Mouse (Mus musculus): Measurements from ENCODE around the gene Stn1. TPM values are rescaled to one million over a fixed set of nuclear protein-coding genes. Genes with fewer than 3 reads are reported as not detected.

The Stn1 gene
- polyA plus RNA-seq, 1 experiment from 2014 or later, result 30.9 TPM

- H3K9me3 ChIP-seq (ENCODE audit: control insufficient read depth, low read length), result no peaks in the 10 kb centered on the region
- 0 out of 2 replicates have a peak, but pooled peaks cover 5% of the 10 kb centered on the region for H3K4me1 ChIP-seq (replicated peaks; ENCODE audit: control insufficient read depth, insufficient read depth, low read length)
- H3K27ac ChIP-seq, result no peak overlapping the region
- no peak overlapping the region for H3K9ac ChIP-seq
- no peaks in the 10 kb centered on the region for H3K36me3 ChIP-seq (replicated peaks; ENCODE audit: control insufficient read depth, insufficient read depth)
- no peak overlapping the region for H3K4me2 ChIP-seq (replicated peaks)
- no peak overlapping the region for H3K4me3 ChIP-seq (replicated peaks; ENCODE audit: low read length)
- H3K27me3 ChIP-seq (ENCODE audit: control insufficient read depth, insufficient read depth, low read length), result no peaks in the 10 kb centered on the region
- WGBS, result 86% methylated on average over 8 of the region's 8 CpGs
- no peak for ATAC-seq (ENCODE audit: low FRiP score)
- no peak for DNase-seq (ENCODE audit: low spot score)
Observed at GRCm38 (mm10) chr19:47565994-47566393, 28.7 kb upstream of the Stn1 start.

- Histone ChIP-seq H3K9ac (no peak overlapping the region), H3K36me3 (replicated peaks; ENCODE audit: control insufficient read depth, insufficient read depth) (no peaks in the 10 kb centered on the region), H3K27me3 (ENCODE audit: control insufficient read depth, insufficient read depth, low read length) (no peaks in the 10 kb centered on the region), H3K27ac (peak overlapping the region; percentile 16; the same call in 1 of the 2 replicates), H3K4me3 (replicated peaks; ENCODE audit: low read length) (no peak overlapping the region), H3K9me3 (ENCODE audit: control insufficient read depth, low read length) (no peaks in the 10 kb centered on the region), H3K4me2 (replicated peaks) (no peak overlapping the region), H3K4me1 (replicated peaks; ENCODE audit: control insufficient read depth, insufficient read depth, low read length) (0 out of 2 replicates have a peak, but pooled peaks cover 5% of the 10 kb centered on the region)
- ATAC-seq (ENCODE audit: low FRiP score), result no peak
- 47% methylated on average over 17 of the region's 17 CpGs for WGBS
- no peak for DNase-seq (ENCODE audit: low spot score)
Observed at GRCm38 (mm10) chr19:47565031-47565654, 27.8 kb upstream of the Stn1 start.

- DNase-seq (ENCODE audit: low spot score) (no peak), ATAC-seq (ENCODE audit: low FRiP score) (no peak)
- 0 out of 2 replicates have a peak, but pooled peaks cover 5% of the 10 kb centered on the region for H3K4me1 ChIP-seq (replicated peaks; ENCODE audit: control insufficient read depth, insufficient read depth, low read length)
- WGBS, result 87% methylated on average over 13 of the region's 13 CpGs
- no peaks in the 10 kb centered on the region for H3K27me3 ChIP-seq (ENCODE audit: control insufficient read depth, insufficient read depth, low read length)
- no peak overlapping the region for H3K4me3 ChIP-seq (replicated peaks; ENCODE audit: low read length)
- H3K4me2 ChIP-seq (replicated peaks), result no peak overlapping the region
- no peak overlapping the region for H3K9ac ChIP-seq
- H3K36me3 ChIP-seq (replicated peaks; ENCODE audit: control insufficient read depth, insufficient read depth), result no peaks in the 10 kb centered on the region
- no peak overlapping the region for H3K27ac ChIP-seq
- H3K9me3 ChIP-seq (ENCODE audit: control insufficient read depth, low read length), result no peaks in the 10 kb centered on the region
Observed at GRCm38 (mm10) chr19:47563715-47564114, 26.4 kb upstream of the Stn1 start.

GRCm38 (mm10) chr19:47561996-47562441 lies 24.7 kb upstream of the Stn1 start:
- Histone ChIP-seq H3K36me3 (replicated peaks; ENCODE audit: control insufficient read depth, insufficient read depth) (no peaks in the 10 kb centered on the region), H3K27me3 (ENCODE audit: control insufficient read depth, insufficient read depth, low read length) (no peaks in the 10 kb centered on the region), H3K4me3 (replicated peaks; ENCODE audit: low read length) (no peak overlapping the region), H3K4me2 (replicated peaks) (no peak overlapping the region), H3K9ac (no peak overlapping the region), H3K9me3 (ENCODE audit: control insufficient read depth, low read length) (no peaks in the 10 kb centered on the region), H3K27ac (no peak overlapping the region), H3K4me1 (replicated peaks; ENCODE audit: control insufficient read depth, insufficient read depth, low read length) (0 out of 2 replicates have a peak, but pooled peaks cover 5% of the 10 kb centered on the region)
- no peak for ATAC-seq (ENCODE audit: low FRiP score)
- 82% methylated on average over 5 of the region's 5 CpGs for WGBS
- no peak for DNase-seq (ENCODE audit: low spot score)

- WGBS, result 89% methylated on average over 12 of the region's 12 CpGs
- DNase-seq (ENCODE audit: low spot score) (no peak), ATAC-seq (ENCODE audit: low FRiP score) (no peak)
- Histone ChIP-seq H3K9me3 (ENCODE audit: control insufficient read depth, low read length) (no peaks in the 10 kb centered on the region), H3K36me3 (replicated peaks; ENCODE audit: control insufficient read depth, insufficient read depth) (no peaks in the 10 kb centered on the region), H3K4me3 (replicated peaks; ENCODE audit: low read length) (no peak overlapping the region), H3K4me2 (replicated peaks) (no peak overlapping the region), H3K4me1 (replicated peaks; ENCODE audit: control insufficient read depth, insufficient read depth, low read length) (0 out of 2 replicates have a peak, but pooled peaks cover 5% of the 10 kb centered on the region), H3K27ac (no peak overlapping the region), H3K27me3 (ENCODE audit: control insufficient read depth, insufficient read depth, low read length) (no peaks in the 10 kb centered on the region), H3K9ac (no peak overlapping the region)
Observed at GRCm38 (mm10) chr19:47560544-47561161, 23.3 kb upstream of the Stn1 start.

- Histone ChIP-seq H3K4me3 (replicated peaks; ENCODE audit: low read length) (no peak overlapping the region), H3K27me3 (ENCODE audit: control insufficient read depth, insufficient read depth, low read length) (no peaks in the 10 kb centered on the region), H3K9ac (no peak overlapping the region), H3K4me1 (replicated peaks; ENCODE audit: control insufficient read depth, insufficient read depth, low read length) (0 out of 2 replicates have a peak, but pooled peaks cover 1% of the 10 kb centered on the region), H3K4me2 (replicated peaks) (no peak overlapping the region), H3K27ac (no peak overlapping the region), H3K36me3 (replicated peaks; ENCODE audit: control insufficient read depth, insufficient read depth) (no peaks in the 10 kb centered on the region), H3K9me3 (ENCODE audit: control insufficient read depth, low read length) (no peaks in the 10 kb centered on the region)
- 74% methylated on average over 14 of the region's 14 CpGs for WGBS
- DNase-seq (ENCODE audit: low spot score) (no peak), ATAC-seq (ENCODE audit: low FRiP score) (no peak)
Observed at GRCm38 (mm10) chr19:47559751-47560512, 22.6 kb upstream of the Stn1 start.

- H3K4me2 ChIP-seq (replicated peaks), result no peak overlapping the region
- ATAC-seq (ENCODE audit: low FRiP score) (no peak), DNase-seq (ENCODE audit: low spot score) (no peak)
- H3K9ac ChIP-seq, result no peak overlapping the region
- H3K4me1 ChIP-seq (replicated peaks; ENCODE audit: control insufficient read depth, insufficient read depth, low read length), result no peaks in the 10 kb centered on the region
- H3K4me3 ChIP-seq (replicated peaks; ENCODE audit: low read length), result no peak overlapping the region
- H3K9me3 ChIP-seq (ENCODE audit: control insufficient read depth, low read length), result no peaks in the 10 kb centered on the region
- no peaks in the 10 kb centered on the region for H3K27me3 ChIP-seq (ENCODE audit: control insufficient read depth, insufficient read depth, low read length)
- H3K27ac ChIP-seq, result no peak overlapping the region
- no peaks in the 10 kb centered on the region for H3K36me3 ChIP-seq (replicated peaks; ENCODE audit: control insufficient read depth, insufficient read depth)
- 71% methylated on average over 5 of the region's 5 CpGs for WGBS
Observed at GRCm38 (mm10) chr19:47559145-47559544, 21.8 kb upstream of the Stn1 start.

GRCm38 (mm10) chr19:47549584-47549983 lies 12.3 kb upstream of the Stn1 start:
- H3K9ac ChIP-seq, result no peak overlapping the region
- no peak overlapping the region for H3K27ac ChIP-seq
- no peaks in the 10 kb centered on the region for H3K9me3 ChIP-seq (ENCODE audit: control insufficient read depth, low read length)
- WGBS, result 79% methylated on average over 4 of the region's 4 CpGs
- H3K4me2 ChIP-seq (replicated peaks), result no peak overlapping the region
- H3K4me3 ChIP-seq (replicated peaks; ENCODE audit: low read length), result no peak overlapping the region
- DNase-seq (ENCODE audit: low spot score) (no peak), ATAC-seq (ENCODE audit: low FRiP score) (no peak)
- H3K27me3 ChIP-seq (ENCODE audit: control insufficient read depth, insufficient read depth, low read length), result no peaks in the 10 kb centered on the region
- H3K36me3 ChIP-seq (replicated peaks; ENCODE audit: control insufficient read depth, insufficient read depth), result no peaks in the 10 kb centered on the region
- H3K4me1 ChIP-seq (replicated peaks; ENCODE audit: control insufficient read depth, insufficient read depth, low read length), result no peaks in the 10 kb centered on the region

- no peak overlapping the region for H3K27ac ChIP-seq
- WGBS, result 81% methylated on average over 9 of the region's 9 CpGs
- no peaks in the 10 kb centered on the region for H3K9me3 ChIP-seq (ENCODE audit: control insufficient read depth, low read length)
- H3K4me2 ChIP-seq (replicated peaks), result no peak overlapping the region
- ATAC-seq (ENCODE audit: low FRiP score) (no peak), DNase-seq (ENCODE audit: low spot score) (no peak)
- H3K4me1 ChIP-seq (replicated peaks; ENCODE audit: control insufficient read depth, insufficient read depth, low read length), result no peaks in the 10 kb centered on the region
- H3K4me3 ChIP-seq (replicated peaks; ENCODE audit: low read length), result no peak overlapping the region
- no peak overlapping the region for H3K9ac ChIP-seq
- no peaks in the 10 kb centered on the region for H3K27me3 ChIP-seq (ENCODE audit: control insufficient read depth, insufficient read depth, low read length)
- no peaks in the 10 kb centered on the region for H3K36me3 ChIP-seq (replicated peaks; ENCODE audit: control insufficient read depth, insufficient read depth)
Observed at GRCm38 (mm10) chr19:47549174-47549573, 11.9 kb upstream of the Stn1 start.

Data from hindbrain, embryonic 14.5 days (tissue).